Mouse (Mus musculus) kidney, adult 2 months (tissue): ENCODE data around the gene Cep70. TPM values are rescaled to one million over a fixed set of nuclear protein-coding genes. Genes with fewer than 3 reads are reported as not detected.

Source experiments
- DNase-seq: peaks from one replicate; pipeline ENCODE4 v3.0.0; 2021
- H3K27ac ChIP-seq: fragments of 200-500 bp; 2 replicates; pipeline ENCODE4 v1.5.1; 2012; ENCODE audit warnings: low read depth, low read length, control low read depth, inconsistent platforms; ENCODE audit not compliant: insufficient read depth
- H3K27me3 ChIP-seq: fragments of 200-500 bp; replicated peaks from 2 replicates; pipeline ENCODE4 v1.6.1; 2012; ENCODE audit warnings: mild to moderate bottlenecking, moderate library complexity, low read length, inconsistent platforms; ENCODE audit not compliant: control insufficient read depth, insufficient read depth
- H3K36me3 ChIP-seq: fragments of 200-500 bp; 2 replicates; pipeline ENCODE4 v1.6.1; 2012; ENCODE audit warnings: mild to moderate bottlenecking, moderate library complexity, low read length, inconsistent platforms; ENCODE audit not compliant: control insufficient read depth, insufficient read depth
- H3K4me1 ChIP-seq: fragments of 200-500 bp; 2 replicates; pipeline ENCODE4 v1.6.1; 2011; ENCODE audit warnings: low read length; ENCODE audit not compliant: control insufficient read depth, insufficient read depth
- H3K4me3 ChIP-seq: fragments of 200-500 bp; 2 replicates; pipeline ENCODE4 v1.5.1; 2011; ENCODE audit warnings: mild to moderate bottlenecking, low read depth, low read length, control low read depth; ENCODE audit not compliant: insufficient read depth
- CTCF ChIP-seq: fragments of 200-500 bp; conservative IDR thresholded peaks from 2 replicates; pipeline ENCODE4 v1.5.1; 2011; ENCODE audit warnings: low read depth, mild to moderate bottlenecking, control low read depth, low read length, moderate library complexity, mixed read lengths; ENCODE audit not compliant: insufficient read depth, insufficient read length
- POLR2A ChIP-seq: fragments of 200-500 bp; IDR thresholded peaks from one replicate; pipeline ENCODE4 v1.6.1; 2011; ENCODE audit warnings: low read depth, low read length, control low read depth
- WGBS: fragments of 180-500 bp; shearing (Covaris S2); methylation state at CpG from one replicate; pipeline ENCODE4 v1.1.7; 2018; 5-methylcytosine and 5-hydroxymethylcytosine counted together
- polyA plus RNA-seq: library from polyadenylated mRNA; depleted of rRNA; stranded (reverse); fragments of >200 nt; gene quantifications from 2 replicates; pipeline ENCODE4 v1.2.3, GENCODE M21; 2012

The Cep70 gene
- polyA plus RNA-seq, 1 experiment = 2.2 TPM

GRCm38 (mm10) chr9:99306226-99306625, 63.1 kb downstream of the Cep70 start:
- TF ChIP-seq POLR2A = no peak
- TF ChIP-seq CTCF = no peak
- H3K36me3 ChIP-seq = no peaks in the 10 kb centered on the region; the same call in 1 of the 2 replicates
- no peak overlapping the region for H3K27ac ChIP-seq
- no peak overlapping the region for H3K4me3 ChIP-seq
- H3K4me1 ChIP-seq = no peaks in the 10 kb centered on the region
- H3K27me3 ChIP-seq = no peaks in the 10 kb centered on the region
- no peak for DNase-seq
- WGBS = 87% methylated on average over 6 of the region's 6 CpGs

GRCm38 (mm10) chr9:99319343-99319951, 76.3 kb downstream of the Cep70 start:
- TF ChIP-seq POLR2A = no peak
- TF ChIP-seq CTCF = no peak
- Histone ChIP-seq H3K36me3 (no peaks in the 10 kb centered on the region), H3K4me3 (no peak overlapping the region), H3K27me3 (no peaks in the 10 kb centered on the region), H3K27ac (no peak overlapping the region), H3K4me1 (no peaks in the 10 kb centered on the region)
- 50% methylated on average over 8 of the region's 8 CpGs for WGBS
- no peak for DNase-seq

DNA sequence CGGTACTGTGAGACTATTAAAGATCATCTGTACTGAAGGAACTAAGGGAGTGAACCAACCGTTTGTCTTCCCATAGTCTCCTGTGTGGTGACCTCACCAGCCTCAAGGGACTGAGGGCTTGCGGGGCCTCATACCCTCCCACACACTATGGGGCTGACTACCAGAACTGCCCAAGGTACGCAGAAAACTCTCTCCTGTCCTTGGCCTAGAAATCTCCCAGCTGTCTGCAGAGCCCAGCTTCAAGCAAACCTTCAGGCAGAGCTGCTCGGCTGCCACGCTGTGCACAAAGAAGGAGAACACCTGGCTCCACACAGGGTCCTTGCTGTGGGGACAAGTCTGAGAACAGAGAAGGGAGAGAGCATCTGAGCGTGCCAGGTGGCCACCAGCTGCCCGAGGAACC, 76.8 kb downstream of the Cep70 start:
- Histone ChIP-seq H3K27ac (no peak overlapping the region), H3K27me3 (no peaks in the 10 kb centered on the region), H3K4me1 (no peaks in the 10 kb centered on the region), H3K4me3 (no peak overlapping the region), H3K36me3 (no peaks in the 10 kb centered on the region)
- DNase-seq = no peak
- WGBS = 55% methylated on average over 8 of the region's 8 CpGs
- TF ChIP-seq CTCF = no peak
- TF ChIP-seq POLR2A = no peak

- Histone ChIP-seq H3K4me1 (no peaks in the 10 kb centered on the region), H3K36me3 (no peaks in the 10 kb centered on the region), H3K4me3 (no peak overlapping the region), H3K27ac (no peak overlapping the region), H3K27me3 (no peaks in the 10 kb centered on the region)
- no peak for DNase-seq
- WGBS = 85% methylated on average over 7 of the region's 7 CpGs
- TF ChIP-seq POLR2A (no peak), CTCF (no peak)
These were observed 82.2 kb downstream of the Cep70 start for GRCm38 (mm10) chr9:99325208-99325929.

GRCm38 (mm10) chr9:99325961-99326360, 82.8 kb downstream of the Cep70 start:
- no peaks in the 10 kb centered on the region for H3K27me3 ChIP-seq
- DNase-seq = no peak
- H3K4me3 ChIP-seq = no peak overlapping the region
- H3K27ac ChIP-seq = no peak overlapping the region
- H3K4me1 ChIP-seq = no peaks in the 10 kb centered on the region
- no peak for TF ChIP-seq CTCF
- TF ChIP-seq POLR2A = no peak
- H3K36me3 ChIP-seq = no peaks in the 10 kb centered on the region
- 88% methylated on average over 4 of the region's 4 CpGs for WGBS

- TF ChIP-seq POLR2A = no peak
- H3K27ac ChIP-seq = no peak overlapping the region
- H3K4me3 ChIP-seq = no peak overlapping the region
- no peaks in the 10 kb centered on the region for H3K36me3 ChIP-seq
- H3K27me3 ChIP-seq = no peaks in the 10 kb centered on the region
- peak; percentile 2 for DNase-seq
- WGBS = 47% methylated on average over 4 of the region's 4 CpGs
- H3K4me1 ChIP-seq = no peaks in the 10 kb centered on the region
These were observed 83.7 kb downstream of the Cep70 start for GRCm38 (mm10) chr9:99326881-99327280.

DNA sequence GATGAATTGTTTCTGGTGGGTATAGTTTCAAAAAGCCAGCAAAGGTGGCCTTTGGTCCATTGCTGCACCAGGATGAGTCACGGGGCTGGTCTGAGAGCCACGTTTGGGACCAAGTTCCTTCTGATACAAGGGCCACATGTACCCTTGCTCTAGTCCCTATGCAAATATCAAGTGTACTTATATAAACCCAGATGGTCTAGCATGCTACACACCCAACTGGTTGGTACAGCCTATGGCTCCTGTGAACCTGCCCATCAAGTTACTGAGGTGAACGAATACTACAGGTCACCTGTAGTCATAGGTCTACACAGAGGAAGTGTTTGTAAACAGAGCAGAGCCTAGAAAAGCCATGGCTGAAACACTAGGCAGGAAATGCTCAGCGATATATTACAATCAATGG, 93.4 kb downstream of the Cep70 start:
- no peaks in the 10 kb centered on the region for H3K27me3 ChIP-seq
- no peak overlapping the region for H3K4me3 ChIP-seq
- no peaks in the 10 kb centered on the region for H3K4me1 ChIP-seq
- H3K36me3 ChIP-seq = no peaks in the 10 kb centered on the region
- H3K27ac ChIP-seq = no peak overlapping the region
- WGBS = 90% methylated on average over 4 of the region's 4 CpGs
- no peak for DNase-seq
- no peak for TF ChIP-seq CTCF
- no peak for TF ChIP-seq POLR2A
